Mouse (Mus musculus) adrenal gland, postnatal 4 days (tissue): ENCODE data around the gene Ankrd44. TPM values are rescaled to one million over a fixed set of nuclear protein-coding genes. Genes with fewer than 3 reads are reported as not detected.

Experiments
- DNase-seq, 2 experiments: peaks; one replicate each; pipeline ENCODE4 v3.0.0; 2021 to 2022; ENCODE audit warnings: low spot score in 2 of 2, mixed read lengths in 2 of 2
- total RNA-seq, 2 experiments: library from RNA; stranded (reverse); gene quantifications; 2 replicates each; pipeline ENCODE4 v1.2.3; 2021

Ankrd44 gene
- total RNA-seq, 2 experiments from 2014 or later, result 38.2 TPM

DNA sequence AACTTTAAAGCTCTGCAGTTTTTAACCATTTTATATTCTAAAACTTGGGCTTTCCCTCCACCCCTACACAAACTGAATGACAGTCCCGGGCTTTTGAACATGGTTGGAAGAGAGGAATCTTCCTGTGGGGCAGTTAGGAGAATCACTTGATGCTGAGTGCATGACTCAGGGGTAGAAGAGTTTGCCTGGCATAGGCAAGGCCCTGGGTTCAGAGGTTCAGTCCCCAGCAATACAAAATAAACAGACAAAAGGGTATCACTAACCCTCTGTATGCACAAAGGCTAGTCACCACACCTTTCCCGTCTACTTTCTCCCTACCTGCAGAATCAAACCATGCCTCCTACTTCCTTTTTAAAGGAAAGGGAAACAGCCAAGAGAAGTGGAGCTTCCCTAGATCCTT is 28.5 kb downstream of the Ankrd44 start:
- DNase-seq, result no peak

DNA sequence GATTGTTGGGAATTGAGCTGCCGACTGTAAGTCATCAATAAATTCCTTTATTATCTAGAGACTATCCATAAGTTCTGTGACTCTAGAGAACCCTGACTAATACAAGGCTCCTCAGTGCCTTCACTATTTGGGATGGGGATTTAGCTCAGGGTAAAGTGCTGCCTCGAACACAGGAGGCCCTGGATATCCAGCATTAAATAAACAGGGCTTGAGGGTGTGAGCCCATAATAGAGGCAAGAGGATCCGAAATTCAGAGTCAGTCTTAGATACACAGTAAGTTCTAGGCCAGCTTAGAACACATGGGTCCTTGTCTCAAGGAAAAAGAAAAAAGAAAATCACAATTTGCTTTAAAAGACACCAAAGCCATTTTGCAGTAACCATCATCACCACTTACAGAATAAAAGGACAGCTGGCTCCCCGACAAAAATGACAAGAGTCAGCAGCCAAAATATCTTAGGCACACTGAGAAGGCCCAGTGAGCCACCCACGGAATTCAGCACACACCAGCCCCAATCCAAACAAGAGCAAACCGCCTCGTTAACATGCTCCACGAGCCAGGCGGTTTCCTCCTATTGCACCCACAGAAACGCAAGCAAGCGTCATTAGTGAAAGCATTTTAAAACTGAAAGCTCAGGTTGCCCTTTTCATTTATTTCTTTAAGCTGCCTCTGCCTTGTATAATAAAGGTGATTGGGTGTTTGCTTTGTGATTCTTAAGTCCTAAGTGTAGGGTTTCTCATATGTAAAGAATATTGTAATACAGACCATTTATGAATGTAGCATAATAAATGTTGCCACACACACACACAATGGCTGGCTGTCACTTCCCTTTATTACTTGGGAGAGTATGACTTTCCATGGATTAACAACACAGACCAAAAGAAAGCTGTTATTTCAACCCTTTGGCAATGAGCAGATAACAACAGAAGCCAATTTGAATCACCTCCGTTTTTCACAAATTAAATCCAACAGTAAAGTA is 29.8 kb downstream of the Ankrd44 start:
- no peak for DNase-seq

DNA sequence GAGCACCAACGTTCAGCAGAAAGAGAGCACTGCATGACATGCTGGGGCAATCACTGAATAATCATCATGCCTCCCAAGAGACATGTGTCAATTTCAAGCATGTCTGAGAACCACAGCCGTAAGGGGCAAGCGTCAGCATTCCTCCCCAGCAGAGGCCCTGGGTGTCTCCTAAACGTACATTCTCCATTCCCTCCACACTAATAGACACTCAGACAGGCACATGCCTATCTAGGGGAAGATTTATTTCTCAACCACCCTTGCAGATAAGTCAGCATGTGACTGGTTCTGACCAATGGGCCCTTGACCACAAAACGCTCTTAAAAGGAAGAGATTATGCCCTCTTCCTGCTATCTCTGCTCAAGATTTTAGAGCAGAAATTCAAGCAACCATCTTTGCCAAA is 37.7 kb downstream of the Ankrd44 start:
- DNase-seq, result no peak

DNA sequence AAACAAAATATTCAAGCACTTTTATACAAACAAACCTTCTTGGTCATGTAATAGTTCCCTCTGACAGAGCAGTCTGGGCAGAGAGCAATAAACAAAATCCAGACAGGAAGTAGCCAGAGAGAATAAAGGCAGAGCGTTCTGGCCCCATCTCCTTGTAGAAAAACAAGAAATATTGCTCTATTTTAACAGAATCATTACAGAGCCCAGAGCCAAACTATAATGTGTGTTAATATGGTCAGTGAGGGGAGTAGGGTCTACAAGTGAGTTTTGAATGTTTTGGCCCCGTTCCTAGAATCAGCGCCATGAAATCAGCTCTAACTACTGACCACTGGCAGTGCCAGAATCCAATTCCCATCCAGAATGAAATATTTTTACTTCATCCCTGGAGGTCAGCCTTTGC is 38.3 kb downstream of the Ankrd44 start:
- no peak for DNase-seq

DNA sequence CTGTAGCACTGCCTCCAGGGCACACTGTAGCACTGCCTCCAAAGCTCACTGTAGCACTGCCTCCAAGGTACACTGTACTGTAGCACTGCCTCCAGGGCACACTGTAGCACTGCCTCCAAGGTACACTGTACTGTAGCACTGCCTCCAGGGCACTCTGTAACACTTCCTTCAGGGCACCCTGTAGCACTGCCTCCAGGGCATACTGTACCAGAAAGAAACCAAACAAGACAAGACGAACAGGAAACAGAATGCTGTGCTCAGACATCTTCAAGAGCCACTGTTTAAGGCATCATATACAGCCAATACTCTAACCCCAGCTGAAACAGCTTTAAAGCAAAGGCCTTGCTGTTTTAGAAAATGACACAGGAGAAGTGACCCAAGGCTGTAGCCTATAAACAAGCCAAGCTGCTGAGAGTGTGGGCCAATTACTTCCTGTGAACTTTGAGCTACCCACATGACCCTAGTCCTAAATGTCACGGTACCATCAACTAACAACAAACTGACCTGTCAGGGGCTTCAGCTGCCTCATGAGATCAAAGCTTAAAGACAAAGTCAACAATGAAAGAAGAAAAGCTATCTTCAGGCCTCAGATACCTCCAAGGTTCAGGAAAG is 43.2 kb downstream of the Ankrd44 start:
- DNase-seq, result no peak

DNA sequence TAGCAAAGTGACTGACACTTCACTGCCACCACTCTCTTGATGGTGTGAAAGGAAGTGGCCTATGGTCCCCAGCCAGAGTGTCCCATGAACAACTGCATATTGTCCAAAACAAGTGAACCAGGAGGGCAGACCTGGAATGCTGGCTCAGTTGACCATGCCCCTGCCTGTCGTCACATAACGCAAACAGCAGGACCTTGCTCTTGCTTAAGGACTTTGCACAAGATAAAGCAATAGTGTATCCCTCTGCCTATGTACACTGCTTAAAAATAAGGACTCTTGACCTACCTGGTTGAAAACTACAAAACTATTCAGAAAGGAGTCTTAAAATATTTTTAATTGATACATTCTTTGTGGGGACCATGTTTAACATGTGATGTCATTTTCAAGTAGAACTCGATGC is 44.7 kb downstream of the Ankrd44 start:
- DNase-seq, result no peak

DNA sequence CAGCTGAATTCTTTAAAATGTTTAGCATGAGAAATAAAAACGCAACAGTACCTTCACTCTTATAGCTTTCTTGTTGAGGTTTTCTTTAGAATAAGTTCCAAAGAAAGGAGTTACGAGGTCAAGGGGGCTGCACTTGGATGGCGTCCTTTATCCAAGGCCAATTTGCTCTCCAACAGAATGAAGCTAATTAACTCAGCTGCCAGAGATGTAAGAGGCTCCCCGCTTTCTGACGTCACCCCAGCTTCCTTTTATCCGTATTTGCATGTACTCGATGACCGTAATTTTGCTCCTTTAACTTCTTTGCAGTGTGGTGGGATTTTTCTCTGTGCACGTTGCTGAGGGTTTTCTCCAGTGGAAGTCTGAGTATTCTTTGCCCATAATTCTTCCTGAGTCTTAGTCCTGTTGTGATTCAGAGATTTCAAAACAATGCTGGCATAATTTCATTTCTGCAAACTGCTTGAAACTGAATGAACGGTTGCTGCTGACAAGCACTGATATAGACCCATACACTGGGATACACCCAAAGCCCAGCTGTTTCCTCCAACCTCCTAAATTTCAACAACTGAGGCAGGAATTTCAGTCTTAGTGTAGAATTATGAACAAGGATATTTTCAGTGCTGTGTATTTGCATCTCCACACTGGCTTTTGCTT is 48.6 kb downstream of the Ankrd44 start:
- no peak for DNase-seq

DNA sequence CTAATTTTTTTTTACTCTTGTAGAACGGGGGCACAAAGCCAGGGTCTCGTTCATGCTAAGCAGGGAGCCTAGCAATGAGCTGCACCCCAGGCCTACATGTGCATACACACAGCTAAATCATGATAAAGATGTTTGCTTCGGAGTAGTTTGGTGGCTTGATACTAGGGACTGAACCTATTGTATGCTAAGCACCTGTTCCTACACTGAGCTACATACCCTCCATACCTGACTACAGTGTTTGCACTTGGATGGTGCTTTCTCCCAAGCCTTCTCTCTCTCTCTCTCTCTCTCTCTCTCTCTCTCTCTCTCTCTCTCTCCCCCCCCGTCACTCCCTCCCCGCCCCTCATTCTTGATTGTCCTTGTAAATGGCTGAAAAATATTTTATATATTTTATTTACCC is 49.2 kb downstream of the Ankrd44 start:
- no peak for DNase-seq

DNA sequence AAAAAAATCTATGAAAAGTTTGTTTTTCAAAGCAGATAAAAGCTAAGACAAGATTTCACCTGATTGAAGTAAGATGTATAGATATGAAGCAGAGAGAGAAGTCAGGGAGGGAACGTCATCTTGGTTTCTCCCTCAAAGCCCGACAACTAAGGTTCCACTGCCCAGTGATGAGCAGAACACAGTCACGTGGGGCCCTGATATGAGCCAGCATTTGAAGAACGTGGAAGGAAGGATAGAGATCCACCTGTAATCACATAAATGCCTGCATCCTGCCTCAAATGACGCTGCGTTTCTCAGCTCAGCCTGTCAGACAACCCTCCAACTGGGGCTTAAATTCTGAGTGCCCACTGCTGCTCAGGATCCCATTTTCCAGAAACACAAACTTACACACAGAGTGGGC is 52.1 kb downstream of the Ankrd44 start:
- no peak for DNase-seq

DNA sequence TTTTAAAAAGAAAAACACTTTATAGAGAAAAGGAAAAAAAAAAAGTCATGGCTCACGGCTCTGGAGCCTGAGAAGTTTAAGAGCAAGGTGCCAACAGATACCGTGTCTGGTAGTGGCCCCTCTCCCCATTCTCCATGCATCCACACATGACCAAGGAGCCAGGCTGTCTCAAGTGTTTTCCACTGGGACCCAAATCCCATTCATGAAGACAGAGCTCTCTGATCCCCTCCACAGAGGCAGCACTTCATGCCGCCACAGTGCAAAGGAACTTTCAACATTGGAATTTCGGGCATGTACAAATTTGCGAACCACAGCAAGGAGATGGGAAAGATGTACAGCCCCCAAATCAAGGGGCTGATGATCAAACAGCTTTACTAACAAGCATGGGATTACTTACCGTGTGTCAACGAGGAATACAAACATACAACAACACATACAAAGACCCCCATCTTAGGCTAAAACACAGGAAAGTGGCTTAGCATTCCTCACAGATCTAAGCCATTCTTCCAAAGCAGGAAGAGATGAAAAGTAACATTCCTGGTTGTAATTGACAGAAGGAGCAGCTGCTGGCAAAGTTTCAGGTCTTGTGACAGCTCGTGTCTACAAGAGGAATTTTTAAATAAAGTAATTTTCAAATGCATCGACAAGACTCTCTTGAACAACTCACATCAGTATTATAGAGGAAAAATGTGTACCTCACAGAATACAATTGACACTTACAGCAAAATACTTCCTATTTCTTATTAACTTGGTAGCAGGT is 53.1 kb downstream of the Ankrd44 start:
- no peak for DNase-seq

DNA sequence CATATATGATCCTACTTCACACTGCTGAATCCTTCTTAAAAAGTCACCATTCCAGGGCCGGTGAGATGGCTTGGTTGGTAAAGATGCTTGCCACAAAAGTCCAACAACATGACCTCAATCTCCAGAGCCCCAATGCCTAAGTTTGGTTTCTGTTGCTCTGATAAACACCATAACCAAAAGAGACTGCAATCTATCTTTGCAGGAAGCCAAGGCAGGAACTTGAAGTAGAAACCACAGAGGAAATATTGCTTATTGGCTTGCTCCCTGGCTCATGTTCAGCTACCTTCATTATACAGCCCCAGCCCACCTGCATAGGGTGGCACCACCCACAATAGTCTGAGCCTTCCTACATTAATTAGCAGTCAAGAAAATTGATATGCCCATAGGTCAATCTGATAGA is 54.9 kb downstream of the Ankrd44 start:
- DNase-seq, result no peak

DNA sequence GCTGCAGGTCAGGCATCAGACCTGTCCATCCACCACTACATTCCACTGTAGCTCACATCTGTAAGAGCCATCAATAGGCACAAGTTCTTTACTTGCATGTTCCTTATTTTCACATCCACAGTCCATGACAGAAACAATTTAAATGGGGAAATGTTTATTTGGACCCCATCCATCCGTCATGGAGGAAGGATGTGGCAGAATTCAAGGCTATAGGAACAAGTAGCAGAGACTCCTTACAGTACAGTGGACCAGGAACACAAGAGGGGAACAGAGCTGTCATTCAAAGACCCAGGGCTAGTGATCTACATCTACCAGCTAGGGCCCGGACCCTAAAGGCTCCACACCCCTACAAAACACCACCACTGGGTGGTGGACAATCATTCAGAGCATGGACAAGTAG is 55.6 kb downstream of the Ankrd44 start:
- DNase-seq, result no peak

DNA sequence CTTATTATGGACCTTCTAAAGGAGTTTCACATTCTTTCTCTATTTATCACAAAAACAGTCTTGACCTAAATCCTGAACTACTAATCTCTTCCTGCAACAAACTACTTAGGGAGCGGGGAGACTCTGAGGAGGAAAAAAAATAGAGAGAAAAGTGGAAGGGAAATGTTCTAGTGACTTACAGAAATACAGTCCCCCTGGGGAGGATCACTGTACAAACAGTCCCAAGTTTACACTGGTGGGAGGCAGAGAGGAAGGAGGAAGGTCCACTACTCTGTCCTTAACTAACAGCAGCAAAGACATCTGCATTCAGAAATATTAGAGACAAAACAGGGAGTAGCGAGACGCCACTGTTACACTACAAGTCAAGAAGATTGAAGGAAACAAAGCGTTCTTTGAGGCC is 59.0 kb downstream of the Ankrd44 start:
- DNase-seq, result no peak

DNA sequence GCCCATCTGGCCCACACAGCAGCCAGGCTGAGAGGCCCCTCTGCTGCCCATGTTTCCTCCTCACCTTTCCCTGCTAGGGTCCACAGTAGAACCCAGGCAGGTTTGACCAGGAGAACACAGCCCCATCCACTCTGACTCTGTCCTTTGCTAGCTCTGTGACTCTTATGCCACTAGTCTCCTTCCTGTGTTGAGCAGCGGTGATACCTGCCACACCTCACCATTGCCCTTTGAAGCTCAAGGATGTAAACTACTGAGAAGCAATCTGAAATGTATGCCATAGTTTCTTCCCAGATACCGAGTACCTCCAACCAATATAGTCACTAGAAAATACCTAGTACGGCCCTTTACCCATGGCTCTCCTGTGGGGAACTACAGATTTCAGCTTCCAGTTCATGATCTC is 60.1 kb downstream of the Ankrd44 start:
- DNase-seq, result no peak

DNA sequence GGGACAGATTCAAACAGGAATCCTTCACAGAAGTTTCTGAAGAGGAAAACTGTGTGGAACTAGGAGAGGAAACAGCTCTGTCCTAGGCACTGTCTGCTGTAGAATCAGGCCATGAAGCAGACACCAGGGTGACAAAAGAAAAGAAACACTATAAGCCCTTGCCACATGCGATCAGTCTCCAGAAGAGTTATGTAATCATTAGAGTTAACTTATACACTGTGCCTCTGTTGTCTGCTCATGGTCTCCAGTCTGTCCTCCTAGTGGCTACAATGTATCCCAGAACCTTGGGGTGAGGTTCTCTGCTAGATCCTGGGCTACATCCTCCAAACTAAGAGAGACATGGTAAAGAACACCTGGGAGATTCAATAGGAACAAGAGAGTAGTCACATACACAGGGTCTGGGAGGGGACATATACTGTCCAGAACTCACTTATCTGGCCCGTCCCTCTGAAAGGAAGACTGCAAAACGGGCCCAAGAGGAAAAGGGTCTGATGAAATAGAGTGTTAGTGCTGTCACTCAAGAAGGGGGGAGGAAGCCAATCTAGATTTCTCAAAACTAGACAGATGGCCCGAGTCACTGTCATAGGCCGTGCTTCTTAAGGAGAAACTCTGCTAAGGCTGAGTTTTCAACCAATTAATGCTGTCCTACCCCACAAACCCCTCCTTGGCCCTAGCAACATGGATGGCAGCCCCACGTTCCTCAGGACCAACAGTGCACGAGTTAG is 61.1 kb downstream of the Ankrd44 start:
- DNase-seq, result no peak

DNA sequence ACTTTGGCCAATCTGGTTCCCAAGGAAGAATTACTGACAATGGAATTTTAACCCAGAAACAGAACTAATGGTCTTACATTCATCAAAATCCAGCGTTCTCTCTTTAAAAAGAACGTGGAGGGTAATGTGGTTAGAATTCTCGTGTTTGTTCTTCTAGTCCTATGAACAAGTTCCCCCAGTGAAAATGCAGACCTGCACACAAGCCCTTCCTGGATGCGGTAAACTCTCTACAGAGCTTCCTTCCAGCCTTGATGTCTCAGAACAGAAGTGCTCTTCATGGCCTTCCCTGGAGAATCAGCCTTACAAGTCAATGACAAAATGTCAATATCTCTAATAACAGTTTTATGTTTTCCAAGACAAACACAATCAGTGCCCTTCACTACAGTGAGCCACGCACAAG is 65.8 kb downstream of the Ankrd44 start:
- no peak for DNase-seq

DNA sequence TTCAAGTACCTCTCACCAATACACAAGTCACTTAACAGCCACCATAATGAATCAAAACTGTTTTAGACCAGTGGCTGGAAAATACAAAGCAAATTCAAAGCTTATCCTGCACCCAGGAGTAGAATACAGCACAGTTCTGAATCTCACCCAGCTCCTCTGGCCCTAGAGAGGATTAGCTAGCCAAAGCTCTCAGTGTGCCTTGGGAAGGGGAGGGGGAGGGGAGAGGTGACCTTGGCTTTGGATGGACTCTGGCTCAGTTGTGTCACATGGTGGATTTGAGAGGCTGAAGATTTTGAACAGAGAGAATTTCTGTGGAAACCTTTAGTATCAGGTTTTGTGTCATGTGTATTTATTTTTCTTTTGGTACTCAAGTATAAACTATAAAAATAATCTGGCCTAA is 66.3 kb downstream of the Ankrd44 start:
- no peak for DNase-seq

DNA sequence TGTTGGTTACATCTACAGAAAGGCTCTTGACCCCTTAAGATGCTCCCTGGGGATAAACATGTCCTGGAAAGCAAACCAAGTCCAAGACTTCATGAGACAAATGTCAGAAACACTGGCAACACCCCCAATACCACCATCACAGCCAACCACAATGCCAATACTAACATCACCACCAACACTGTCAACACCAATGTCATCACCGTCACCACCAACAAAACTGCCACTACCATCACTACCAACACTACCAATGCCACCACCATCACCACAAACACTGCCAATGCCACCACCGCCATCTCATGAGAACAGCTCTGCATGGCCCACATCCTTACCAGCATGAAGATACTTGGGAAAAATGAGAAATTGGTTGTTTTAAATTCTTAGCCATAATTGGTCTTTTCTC is 67.3 kb downstream of the Ankrd44 start:
- no peak for DNase-seq

DNA sequence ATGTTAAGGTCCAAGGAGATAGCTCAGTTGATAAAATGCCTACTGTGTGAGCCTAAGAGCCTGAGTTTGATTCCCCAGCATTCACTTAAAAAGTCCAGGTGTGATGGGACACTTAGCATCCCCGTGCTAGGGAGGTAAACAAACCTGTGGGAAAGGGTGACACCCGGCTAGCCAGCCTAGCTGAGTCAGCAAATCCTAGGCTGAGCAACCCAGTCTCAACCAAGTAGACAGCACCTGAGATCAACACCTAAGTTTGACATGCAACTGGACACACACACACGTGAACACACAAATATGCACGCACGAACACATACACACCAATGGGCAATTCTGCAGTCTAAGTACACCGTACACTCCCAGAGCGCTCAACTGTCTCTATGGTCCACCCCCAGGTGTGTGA is 69.7 kb downstream of the Ankrd44 start:
- no peak for DNase-seq

DNA sequence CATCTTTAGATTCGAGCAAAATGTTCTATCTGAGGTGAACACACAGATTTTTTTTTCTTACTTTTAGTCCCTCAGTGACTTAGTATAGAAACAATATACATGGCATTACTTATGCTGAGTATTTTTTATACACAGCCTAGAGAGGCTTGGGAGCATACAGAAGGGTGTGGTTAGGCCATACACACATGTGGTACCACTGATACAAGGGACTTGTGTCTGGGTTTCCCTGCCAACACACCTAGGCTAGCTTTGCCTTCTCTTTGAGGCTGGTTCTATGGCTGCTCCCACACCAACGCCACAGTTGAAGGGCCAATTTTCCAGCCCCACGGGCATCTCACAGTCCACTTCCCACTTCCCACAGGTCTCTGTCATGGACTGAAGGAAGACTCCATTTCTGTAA is 70.2 kb downstream of the Ankrd44 start:
- DNase-seq, result no peak

DNA sequence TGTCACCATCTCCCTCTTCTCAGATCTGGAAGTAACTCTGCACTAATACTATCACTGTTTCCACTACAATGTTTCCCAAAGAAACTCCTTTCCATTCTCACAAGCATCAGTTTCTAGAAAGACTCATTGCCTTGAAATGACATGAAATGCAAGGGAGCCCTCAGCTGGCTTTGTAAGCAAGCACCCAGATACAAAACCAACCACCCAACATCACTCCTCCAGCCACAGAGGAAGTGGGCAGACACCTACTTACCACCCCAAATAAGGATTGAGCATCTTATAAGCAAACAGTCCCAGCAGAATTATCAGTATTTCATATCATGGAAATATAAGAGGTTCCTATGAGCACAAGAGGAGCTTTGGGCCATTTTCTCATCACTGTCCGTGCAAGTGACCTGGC is 71.8 kb downstream of the Ankrd44 start:
- DNase-seq, result no peak
